Mouse (Mus musculus): ENCODE measurements around the gene Ddx27.

DNA sequence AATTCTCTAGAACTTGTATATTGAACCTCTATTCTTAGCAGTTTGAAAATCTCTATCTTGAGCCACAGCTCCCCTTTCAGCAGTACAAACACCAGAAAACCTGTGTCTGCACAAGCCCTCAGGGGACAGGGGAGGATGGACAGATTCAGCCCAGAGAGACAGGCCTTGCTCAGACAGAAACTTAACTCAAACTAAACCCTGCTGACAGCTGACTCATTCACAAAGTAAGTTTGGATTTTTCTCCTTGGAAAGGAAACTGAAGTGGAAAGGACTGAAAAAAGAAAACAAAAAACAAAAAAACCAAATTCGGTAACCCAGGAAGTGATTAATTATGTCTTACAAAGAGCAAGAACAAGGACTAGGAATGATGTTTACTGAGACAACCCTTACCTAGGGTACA, 41.8 kb upstream of the Ddx27 start:
- TF ChIP-seq POLR2A (IDR thresholded peaks at IDR 0.05; ENCODE audit: borderline replicate concordance, low read depth, low read length) = no peak
- no peak for TF ChIP-seq CTCF (IDR thresholded peaks at IDR 0.05; ENCODE audit: low read depth, low read length)

All from bone marrow macrophage, adult 2 months (primary cell).